Mouse (Mus musculus) cerebellum, adult 2 months (tissue): ENCODE measurements at regions not wholly inside any gene's neighbourhood (a gene's known extent, or its start where the extent isn't known, plus 50 kb on each side); places are given as distances from the start of the nearest gene placed in this dataset.

Experiments used
- DNase-seq, 2 experiments: peaks; one replicate each; pipeline ENCODE4 v3.0.0; 2021
- H3K27ac ChIP-seq: fragments of 200-500 bp; 2 replicates; pipeline ENCODE4 v1.5.1; 2012; ENCODE audit warnings: low read length, control low read depth, inconsistent platforms; ENCODE audit not compliant: insufficient read depth
- H3K27me3 ChIP-seq: fragments of 200-500 bp; 2 replicates; pipeline ENCODE4 v1.6.1; 2012; ENCODE audit warnings: inconsistent platforms, mild to moderate bottlenecking, low read length, moderate library complexity; ENCODE audit not compliant: control insufficient read depth, insufficient read depth
- H3K4me1 ChIP-seq: fragments of 200-500 bp; 2 replicates; pipeline ENCODE4 v1.6.1; 2011; ENCODE audit warnings: low read length; ENCODE audit not compliant: control insufficient read depth, insufficient read depth
- H3K4me3 ChIP-seq: fragments of 200-500 bp; replicated peaks from 2 replicates; pipeline ENCODE3; 2011; ENCODE audit warnings: mild to moderate bottlenecking, low read depth, low read length, control low read depth; ENCODE audit not compliant: insufficient read depth
- CTCF ChIP-seq: fragments of 200-500 bp; IDR thresholded peaks from 2 replicates; pipeline ENCODE4 v1.5.1; 2011; ENCODE audit warnings: low read depth, mild to moderate bottlenecking, control low read depth, low read length, moderate library complexity, borderline replicate concordance; ENCODE audit not compliant: insufficient read depth
- POLR2A ChIP-seq: fragments of 200-500 bp; IDR thresholded peaks from 2 replicates; pipeline ENCODE4 v1.6.1; 2011; ENCODE audit warnings: low read length, control low read depth, borderline replicate concordance; ENCODE audit not compliant: insufficient read depth
- WGBS: fragments of 180-500 bp; shearing (Covaris S2); methylation state at CpG from one replicate; pipeline ENCODE4 v1.1.7; 2018; 5-methylcytosine and 5-hydroxymethylcytosine counted together

GRCm38 (mm10) chr2:167761404-167761936 is 71.8 kb upstream of the Tmem189 start:
- H3K27ac ChIP-seq = no peak overlapping the region
- no peak for DNase-seq
- 88% methylated on average over 17 of the region's 17 CpGs for WGBS
- no peaks in the 10 kb centered on the region for H3K4me1 ChIP-seq
- TF ChIP-seq POLR2A = no peak
- TF ChIP-seq CTCF = no peak
- no peaks in the 10 kb centered on the region for H3K27me3 ChIP-seq
- H3K4me3 ChIP-seq = no peak overlapping the region

DNA sequence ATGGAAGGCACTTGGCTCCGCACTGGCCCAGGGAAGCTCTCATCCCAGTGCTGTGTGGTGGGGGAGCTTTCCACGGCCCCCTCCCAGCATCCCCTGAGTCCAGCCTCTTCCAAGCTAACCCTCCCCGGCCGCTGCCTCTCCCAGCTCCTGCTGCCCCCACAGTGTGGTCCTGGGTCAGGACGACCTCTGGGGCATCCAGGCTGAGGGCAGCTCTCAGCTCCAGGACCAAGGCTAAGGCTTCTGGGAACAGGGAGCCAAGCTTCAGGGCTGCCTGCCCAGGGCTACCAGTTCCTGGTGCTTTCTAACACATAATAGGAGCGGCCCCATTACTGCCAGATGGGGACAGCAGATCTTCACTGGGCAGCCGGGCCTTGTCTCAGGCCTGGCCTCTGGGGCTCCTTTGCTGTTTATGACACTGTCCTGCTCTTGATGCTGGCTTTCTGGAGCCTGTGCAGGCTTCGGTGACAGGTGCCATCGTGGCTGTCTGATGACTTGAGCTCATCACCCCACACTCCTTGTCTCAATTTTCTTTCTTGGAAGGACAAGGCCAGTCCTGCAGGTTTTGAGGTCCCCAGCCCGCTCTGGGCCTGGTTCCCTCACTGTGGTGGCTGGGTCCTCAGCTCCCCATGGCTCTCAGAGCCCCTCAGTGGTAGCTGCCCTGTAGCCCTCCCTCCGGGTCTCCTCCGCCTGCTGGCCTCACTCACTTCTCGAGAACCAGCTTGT is 71.2 kb upstream of the Tmem189 start:
- no peaks in the 10 kb centered on the region for H3K4me1 ChIP-seq
- WGBS = 67% methylated on average over 13 of the region's 13 CpGs
- DNase-seq = no peak
- no peak for TF ChIP-seq CTCF
- TF ChIP-seq POLR2A = no peak
- H3K4me3 ChIP-seq = no peak overlapping the region
- no peaks in the 10 kb centered on the region for H3K27me3 ChIP-seq
- no peak overlapping the region for H3K27ac ChIP-seq

- Histone ChIP-seq H3K4me3 (no peak overlapping the region), H3K27me3 (no peaks in the 10 kb centered on the region), H3K27ac (no peak overlapping the region), H3K4me1 (no peaks in the 10 kb centered on the region)
- DNase-seq = no peak
- TF ChIP-seq CTCF = no peak
- TF ChIP-seq POLR2A = no peak
- 90% methylated on average over 9 of the region's 9 CpGs for WGBS
Measured at GRCm38 (mm10) chr2:167759603-167760390, 70.2 kb upstream of the Tmem189 start.

- H3K4me1 ChIP-seq = peaks cover 5% of the 10 kb centered on the region
- no peak for DNase-seq
- H3K4me3 ChIP-seq = no peak overlapping the region
- H3K27me3 ChIP-seq = no peaks in the 10 kb centered on the region
- H3K27ac ChIP-seq = no peak overlapping the region
- 43% methylated on average over 12 of the region's 12 CpGs for WGBS
- TF ChIP-seq POLR2A = no peak
- no peak for TF ChIP-seq CTCF
Measured at GRCm38 (mm10) chr2:167757157-167757780, 67.6 kb upstream of the Tmem189 start.

DNA sequence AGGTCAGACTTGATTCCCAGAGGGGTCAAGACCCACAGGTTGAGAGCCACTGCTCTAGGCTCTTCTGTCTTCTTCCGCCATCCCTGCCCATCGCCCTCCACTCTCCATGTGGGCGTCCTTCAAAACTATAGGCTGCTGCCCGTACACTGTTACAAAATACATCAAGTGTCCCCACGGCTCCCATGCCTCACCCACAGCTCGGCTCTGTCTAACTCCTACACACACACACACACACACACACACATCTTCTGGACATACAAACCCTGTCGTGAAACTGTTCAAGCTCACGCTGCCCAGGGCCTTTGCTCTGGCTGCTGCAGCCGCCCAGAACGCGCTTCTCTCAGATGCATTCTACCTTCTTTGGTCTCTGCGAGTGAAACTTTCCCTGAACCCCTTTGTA is 67.1 kb upstream of the Tmem189 start:
- WGBS = 84% methylated on average over 12 of the region's 12 CpGs
- no peaks in the 10 kb centered on the region for H3K27me3 ChIP-seq
- H3K4me3 ChIP-seq = no peak overlapping the region
- no peak overlapping the region for H3K27ac ChIP-seq
- H3K4me1 ChIP-seq = peaks cover 5% of the 10 kb centered on the region
- no peak for DNase-seq
- no peak for TF ChIP-seq POLR2A
- TF ChIP-seq CTCF = no peak

DNA sequence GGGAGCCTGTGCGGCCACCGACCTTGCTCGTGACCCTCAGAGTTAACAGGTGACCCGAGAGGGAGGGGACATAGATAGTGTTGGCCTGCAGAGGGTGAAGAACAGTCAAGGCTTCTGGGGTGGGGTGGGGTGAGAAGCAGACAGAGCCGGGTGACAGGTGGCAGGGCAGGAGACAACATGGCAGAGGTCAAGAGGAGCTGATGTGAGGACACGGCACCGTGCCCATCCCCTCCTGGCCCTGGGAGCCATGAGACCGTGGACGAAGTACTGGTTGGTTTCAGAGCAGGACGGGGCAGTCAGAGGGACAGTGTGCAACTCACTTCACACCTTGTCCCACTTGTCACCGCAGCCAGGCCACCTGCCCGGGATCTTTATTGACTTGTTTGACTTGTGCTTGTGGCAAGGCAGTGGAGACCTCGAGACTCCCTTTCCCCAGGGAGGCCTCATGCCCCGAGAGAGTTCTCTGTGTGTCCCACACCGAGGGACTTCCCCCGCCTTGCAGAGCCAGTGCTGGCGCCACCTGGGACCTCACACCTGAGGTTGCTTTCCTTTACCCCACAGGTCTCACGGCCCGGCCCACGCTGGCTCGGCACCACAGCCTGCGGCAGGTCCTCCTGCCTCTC is 65.4 kb upstream of the Tmem189 start:
- H3K27me3 ChIP-seq = no peaks in the 10 kb centered on the region
- 85% methylated on average over 22 of the region's 22 CpGs for WGBS
- no peak for TF ChIP-seq POLR2A
- no peak for TF ChIP-seq CTCF
- H3K4me1 ChIP-seq = peaks cover 5% of the 10 kb centered on the region
- DNase-seq = no peak
- H3K4me3 ChIP-seq = no peak overlapping the region
- no peak overlapping the region for H3K27ac ChIP-seq

DNA sequence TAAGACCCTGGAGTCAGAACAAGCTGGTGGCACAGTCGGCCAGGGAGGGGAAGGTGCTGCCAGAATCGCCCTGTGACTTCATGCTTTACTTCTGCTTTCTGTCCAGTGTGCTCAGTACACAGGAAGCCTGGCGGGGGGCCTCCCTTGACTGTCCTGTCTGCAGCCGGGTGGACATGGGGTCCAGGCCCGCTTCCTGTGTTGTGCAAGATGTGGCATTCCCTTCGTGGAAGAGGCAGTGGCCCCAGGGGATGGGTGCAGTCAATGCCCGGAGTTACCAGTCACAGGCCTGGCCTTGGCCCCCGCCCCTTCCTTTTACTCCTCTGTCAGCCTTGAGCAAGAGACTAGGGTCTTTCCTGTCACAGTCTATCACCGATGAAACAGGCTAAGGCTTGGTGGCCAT is 64.3 kb upstream of the Tmem189 start:
- no peak for DNase-seq
- Histone ChIP-seq H3K4me3 (no peak overlapping the region), H3K4me1 (peaks cover 5% of the 10 kb centered on the region), H3K27ac (no peak overlapping the region), H3K27me3 (no peaks in the 10 kb centered on the region)
- WGBS = 72% methylated on average over 9 of the region's 9 CpGs
- TF ChIP-seq CTCF = no peak
- TF ChIP-seq POLR2A = no peak
